Mouse (Mus musculus): Measurements from ENCODE around the gene Cd82. TPM values are rescaled to one million over a fixed set of nuclear protein-coding genes. Genes with fewer than 3 reads are reported as not detected.

Cd82 gene
- polyA plus RNA-seq, 1 experiment, result not detected

GRCm38 (mm10) chr2:93454817-93455591 is 7.9 kb downstream of the Cd82 start:
- TF ChIP-seq GATA1 (IDR thresholded peaks at IDR 0.05; ENCODE audit: low read length), result no peak

DNA sequence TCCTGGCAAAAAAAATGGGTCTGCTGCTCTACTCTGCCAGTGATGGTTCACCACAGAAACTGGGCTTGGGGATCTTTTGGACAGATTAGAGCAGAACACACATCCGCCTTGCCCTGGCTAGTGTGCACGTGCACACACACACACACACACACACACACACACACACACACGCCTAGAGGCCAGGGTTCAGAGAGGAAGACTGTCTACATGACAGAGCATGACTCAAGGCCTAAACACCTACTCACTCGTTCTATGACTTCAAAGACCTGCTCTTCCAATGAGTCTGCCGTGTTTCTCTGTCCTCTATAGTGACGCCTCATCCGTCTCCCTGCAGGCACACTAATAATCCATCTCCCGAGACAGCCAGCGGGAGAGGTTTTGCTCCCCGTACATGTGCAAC is 8.6 kb downstream of the Cd82 start:
- TF ChIP-seq GATA1 (IDR thresholded peaks at IDR 0.05; ENCODE audit: low read length), result no peak

DNA sequence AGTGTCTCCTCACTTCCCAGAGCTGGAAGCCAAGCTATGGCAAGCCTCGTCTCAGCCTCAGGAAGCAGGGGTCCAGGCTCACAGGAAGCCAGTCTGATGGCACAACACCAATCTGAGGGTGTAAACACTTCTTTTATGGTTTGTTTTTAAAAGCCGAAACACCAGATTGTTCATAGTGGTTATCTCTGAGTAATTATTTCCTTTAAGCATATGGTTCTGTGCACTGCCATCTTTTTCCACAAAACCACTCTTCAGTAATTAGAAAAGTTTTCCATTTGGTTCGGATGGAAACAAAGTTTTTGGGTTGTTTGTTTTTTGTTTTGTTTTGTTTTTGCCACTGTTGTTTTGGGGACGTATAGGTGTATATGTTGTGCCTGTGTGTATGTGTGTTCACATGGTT is 9.9 kb downstream of the Cd82 start:
- TF ChIP-seq GATA1 (IDR thresholded peaks at IDR 0.05; ENCODE audit: low read length), result no peak

DNA sequence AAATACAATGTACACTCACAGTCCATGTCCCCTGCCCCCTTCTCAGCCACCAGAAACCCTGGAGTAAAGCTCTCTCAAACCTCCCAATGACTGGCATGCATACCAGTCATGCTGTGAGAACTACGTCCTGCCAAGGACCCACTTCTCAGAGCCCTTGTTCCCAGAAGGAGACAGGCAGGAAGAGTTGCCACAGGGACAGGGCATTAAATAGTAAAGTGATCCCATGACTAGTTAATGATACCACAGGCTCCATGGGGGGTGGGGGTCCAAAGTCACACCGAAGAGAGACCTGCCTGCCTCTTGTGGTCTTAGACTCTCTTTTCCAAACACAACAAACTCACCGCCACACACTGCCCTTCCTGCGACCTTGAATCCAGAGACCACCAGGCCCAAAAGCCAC is 10.4 kb downstream of the Cd82 start:
- no peak for TF ChIP-seq GATA1 (IDR thresholded peaks at IDR 0.05; ENCODE audit: low read length)

DNA sequence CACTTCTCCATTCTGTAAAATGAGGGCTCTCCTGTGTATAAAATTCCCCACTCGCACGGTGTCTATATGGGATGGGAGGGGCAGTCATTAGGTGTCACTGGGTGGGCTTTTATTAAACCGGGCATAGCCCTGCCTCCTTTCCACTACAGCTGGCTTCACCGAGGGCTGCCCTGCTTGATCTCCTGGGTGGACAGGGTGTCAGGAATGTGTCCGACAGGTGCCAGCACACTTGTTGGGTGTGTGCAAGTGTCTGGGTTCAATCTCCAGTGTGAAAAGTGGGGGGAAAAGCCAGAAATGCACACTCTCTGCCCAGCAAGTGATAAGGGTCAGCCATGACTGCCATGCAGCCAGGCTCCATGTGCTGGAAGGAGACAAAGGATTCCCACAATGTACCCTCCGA is 10.9 kb downstream of the Cd82 start:
- TF ChIP-seq GATA1 (IDR thresholded peaks at IDR 0.05; ENCODE audit: low read length), result no peak

DNA sequence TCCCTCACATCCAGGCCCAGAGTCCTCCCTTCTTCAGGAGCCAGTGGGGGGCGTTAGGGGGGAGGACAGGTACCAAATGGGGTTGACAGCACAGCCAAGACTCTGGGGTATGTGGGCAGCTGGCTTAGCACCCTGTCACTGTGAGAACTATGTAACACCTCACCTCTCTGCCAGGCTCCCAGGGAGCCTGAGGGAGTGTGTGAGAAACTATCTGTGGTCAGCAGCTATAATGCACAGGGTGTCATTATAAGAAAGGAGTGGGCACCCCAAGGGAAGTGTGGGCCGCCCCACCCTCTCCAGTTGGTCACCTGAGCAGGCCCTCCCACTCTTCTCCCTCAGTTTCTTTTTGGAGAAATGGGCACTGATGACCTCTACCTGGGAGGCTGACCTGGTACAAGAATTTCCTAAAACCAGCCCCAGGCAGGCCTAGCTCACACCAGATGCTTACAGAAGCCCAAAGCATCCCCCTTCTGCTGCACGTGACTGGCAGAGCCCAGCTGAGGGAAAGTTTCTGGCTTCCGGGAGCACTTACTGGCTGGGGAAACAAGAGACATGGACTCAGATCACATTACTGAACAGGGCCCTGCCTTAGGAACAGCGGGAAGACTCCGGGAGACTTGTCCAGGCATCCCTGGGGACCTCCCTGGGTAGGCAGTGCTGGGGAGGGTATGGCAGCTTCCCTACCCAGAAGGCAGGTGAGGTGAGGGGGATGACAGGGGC is 11.6 kb downstream of the Cd82 start:
- no peak for TF ChIP-seq GATA1 (IDR thresholded peaks at IDR 0.05; ENCODE audit: low read length)

DNA sequence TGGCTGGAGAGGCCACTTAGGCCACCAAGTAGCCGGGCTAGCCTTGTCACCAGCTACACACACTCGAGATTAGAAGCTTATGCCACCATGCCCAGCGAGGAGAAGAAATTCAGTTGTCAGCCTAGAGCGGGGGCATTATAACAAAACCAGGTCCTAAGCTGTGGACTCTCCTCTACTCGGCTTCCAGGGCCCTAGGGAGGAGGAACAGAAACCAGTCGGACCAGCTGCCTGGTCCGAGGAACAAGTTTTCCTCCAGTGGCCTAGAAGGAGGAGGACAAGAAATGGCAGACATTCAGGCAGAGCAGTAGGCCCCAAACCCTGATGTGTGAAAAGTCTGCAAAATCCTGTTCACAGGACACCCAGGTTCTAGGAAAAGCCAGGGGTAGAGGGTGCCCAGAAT is 12.2 kb downstream of the Cd82 start:
- no peak for TF ChIP-seq GATA1 (IDR thresholded peaks at IDR 0.05; ENCODE audit: low read length)

- no peak for TF ChIP-seq GATA1 (IDR thresholded peaks at IDR 0.05; ENCODE audit: low read length)
These were observed 13.3 kb downstream of the Cd82 start for GRCm38 (mm10) chr2:93449657-93450056.

GRCm38 (mm10) chr2:93448774-93449173 is 14.2 kb downstream of the Cd82 start:
- no peak for TF ChIP-seq GATA1 (IDR thresholded peaks at IDR 0.05; ENCODE audit: low read length)

GRCm38 (mm10) chr2:93447500-93448249 is 15.3 kb downstream of the Cd82 start:
- no peak for TF ChIP-seq GATA1 (IDR thresholded peaks at IDR 0.05; ENCODE audit: low read length)

DNA sequence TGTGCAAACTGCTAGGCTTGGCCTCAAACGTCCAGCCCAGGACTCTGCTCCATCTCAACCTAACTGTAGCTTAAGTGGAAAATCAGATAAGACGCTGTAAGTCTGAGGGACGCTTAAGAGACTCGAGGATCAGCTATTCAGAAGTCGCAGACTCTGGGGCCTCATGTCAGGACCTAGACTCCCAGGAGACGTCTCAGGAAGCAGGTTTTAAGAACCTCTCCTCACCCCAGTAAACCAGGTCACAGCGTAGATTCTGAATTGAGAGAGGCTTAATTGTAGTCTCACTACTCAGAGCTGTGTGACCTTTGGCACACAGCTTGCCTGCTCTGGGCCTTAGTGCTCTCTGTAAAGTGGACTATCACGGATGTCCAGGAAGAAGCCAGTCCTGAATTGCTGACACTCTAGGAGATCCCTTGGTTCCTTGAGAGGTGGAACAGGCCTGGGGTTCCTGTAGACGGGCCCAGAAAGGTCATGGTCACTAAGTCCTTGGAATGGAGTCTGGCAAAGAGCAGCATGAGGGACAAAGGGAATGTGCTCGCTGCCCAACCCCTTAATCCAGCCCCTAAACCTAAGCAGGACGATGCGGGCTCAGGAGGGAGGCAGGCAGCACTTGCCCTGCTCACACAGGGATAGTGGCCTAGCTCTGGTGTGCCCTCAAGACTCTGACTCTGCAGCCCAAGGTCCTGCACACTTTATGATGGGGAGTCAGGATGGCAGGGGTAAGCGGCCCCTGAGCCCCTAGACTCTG is 16.2 kb downstream of the Cd82 start:
- no peak for TF ChIP-seq GATA1 (IDR thresholded peaks at IDR 0.05; ENCODE audit: low read length)

GRCm38 (mm10) chr2:93445237-93445651 is 17.7 kb downstream of the Cd82 start:
- TF ChIP-seq GATA1 (IDR thresholded peaks at IDR 0.05; ENCODE audit: low read length), result no peak

DNA sequence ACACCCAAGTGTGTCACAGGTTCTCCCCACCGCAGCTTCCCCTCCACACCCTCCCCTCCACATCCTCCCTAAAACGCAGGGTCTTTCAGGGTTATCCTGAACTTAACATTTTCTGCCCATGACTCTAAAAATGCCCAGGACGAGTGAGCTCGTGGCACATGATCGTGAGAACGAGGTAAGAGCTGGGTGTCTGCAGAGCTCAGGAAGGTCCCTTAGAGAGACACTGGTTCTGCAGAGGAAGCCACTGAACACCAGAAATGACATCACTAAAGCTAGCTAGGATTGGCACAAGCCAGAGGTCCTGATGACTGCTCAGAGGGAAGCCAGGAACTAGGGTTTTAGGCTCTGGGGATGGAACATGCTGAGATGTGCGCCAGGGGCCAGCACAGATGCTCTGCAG is 18.7 kb downstream of the Cd82 start:
- no peak for TF ChIP-seq GATA1 (IDR thresholded peaks at IDR 0.05; ENCODE audit: low read length)

DNA sequence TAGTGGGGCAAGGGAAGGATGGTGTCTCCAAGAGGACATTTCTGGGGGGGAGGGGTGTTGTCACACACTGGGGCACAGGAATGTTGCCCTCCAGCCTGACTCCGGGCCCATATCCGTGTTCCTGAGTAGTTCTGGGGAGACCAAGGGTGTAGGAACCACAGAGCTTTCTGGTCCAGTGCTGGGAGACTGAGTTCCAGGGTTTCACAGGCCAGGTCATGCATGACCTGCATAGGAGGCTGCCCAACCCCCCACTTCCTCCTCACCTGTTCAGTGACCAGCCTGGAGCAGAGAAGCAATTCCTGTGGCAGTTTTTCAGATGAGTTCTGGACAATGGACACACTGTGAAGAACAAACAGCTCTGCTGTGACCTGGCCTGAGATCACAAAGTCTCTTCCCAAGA is 19.8 kb downstream of the Cd82 start:
- no peak for TF ChIP-seq GATA1 (IDR thresholded peaks at IDR 0.05; ENCODE audit: low read length)

- TF ChIP-seq GATA1 (IDR thresholded peaks at IDR 0.05; ENCODE audit: low read length), result no peak
These were observed 23.0 kb downstream of the Cd82 start for GRCm38 (mm10) chr2:93439812-93440559.

Data from G1E-ER4 (cell line).